ENCODE assay signal across 8 mouse cellular contexts in genomic region chr7:135537341-135537901, GRCm38 (mm10). TPM values are rescaled to one million over a fixed set of nuclear protein-coding genes. Genes with fewer than 3 reads are reported as not detected.
DNase-seq lines count a peak whose midpoint lies in the region; ATAC-seq and TF ChIP-seq lines count a peak whose summit lies in the region.

Ptpre (plus strand) TSS chr7:135537481.

- 0 out of 2 replicates have a peak, but pooled peaks cover 10% of the 10 kb centered on the region for H3K4me1 ChIP-seq in lung, embryonic 15.5 days
- peaks cover 9% of the 10 kb centered on the region for H3K4me1 ChIP-seq in olfactory bulb, adult 2 months (ENCODE audit: control insufficient read depth, insufficient read depth, low read length)

- WGBS in lung, embryonic 15.5 days: 2% methylated on average over 28 of the region's 28 CpGs
- 2% methylated on average over 28 of the region's 28 CpGs for WGBS in olfactory bulb, adult 2 months

- H3K9ac ChIP-seq in lung, embryonic 15.5 days: peak within 1 kb of the TSS; percentile 41

- peaks cover 19% of the 10 kb centered on the region for H3K27me3 ChIP-seq in lung, embryonic 15.5 days

- TF ChIP-seq CTCF in olfactory bulb, adult 2 months (IDR thresholded peaks at IDR 0.05; ENCODE audit: insufficient read depth, low read depth, low read length): peak; percentile 91

- peak; percentile 74 for DNase-seq in MEL-GATA-1-ER (ENCODE audit: extremely low read depth, low read depth)
- DNase-seq in cerebellum, adult 9-10 months: peak; percentile 91
- DNase-seq in layer of hippocampus, adult 9-10 months (ENCODE audit: low spot score): peak; percentile 71
- DNase-seq in thymus, adult 18-20 months: peak; percentile 45 to 49

- H3K4me2 ChIP-seq in lung, embryonic 15.5 days: peak within 1 kb of the TSS; percentile 94

- peak within 1 kb of the TSS; percentile 56 for H3K4me3 ChIP-seq in lung, embryonic 15.5 days
- H3K4me3 ChIP-seq in olfactory bulb, adult 2 months (ENCODE audit: insufficient read depth, low read depth, low read length): peak within 1 kb of the TSS; percentile 61

- H3K9me3 ChIP-seq in lung, embryonic 15.5 days: no peaks in the 10 kb centered on the region

- no peak for TF ChIP-seq POLR2A in olfactory bulb, adult 2 months (IDR thresholded peaks at IDR 0.05; ENCODE audit: insufficient read depth, low read depth, low read length)

- H3K27ac ChIP-seq in lung, embryonic 15.5 days: no peak within 1 kb of the TSS
- no peak within 1 kb of the TSS for H3K27ac ChIP-seq in olfactory bulb, adult 2 months (ENCODE audit: insufficient read depth, low read depth, low read length)

- H3K36me3 ChIP-seq in lung, embryonic 15.5 days: no peaks in the 10 kb centered on the region

- ATAC-seq in frontal cortex, adult (ENCODE audit: low TSS enrichment): peak; percentile 95
- peak; percentile 84 to 86 for ATAC-seq in hematopoietic stem cell, adult 5-6 weeks (replicated peaks in 1 of 2; ENCODE audit: insufficient read depth in 1 of 2, low FRiP score in 2 of 2, low TSS enrichment in 1 of 2, low read depth in 1 of 2, poor library complexity in 2 of 2, severe bottlenecking in 2 of 2)
- ATAC-seq in lung, embryonic 15.5 days (ENCODE audit: borderline replicate concordance, extremely low read depth, low FRiP score, low TSS enrichment): peak; percentile 93

RNA-seq across cellular contexts. Expression of gene Ptpre, which starts in this region (rescaled TPM):
- 106 and 117 TPM in 2 replicates for total RNA-seq in hematopoietic stem cell, adult 5-6 weeks (2017)
- 1.7 and 2.2 TPM in 2 replicates for polyA plus RNA-seq in lung, embryonic 15.5 days (2015; fragmentation: Nextera tagmentation; extraction: Ambion mirVana)
- not detected in 2 replicates for polyA plus RNA-seq in olfactory bulb, adult 2 months (2012; ENCODE audit: insufficient read depth, insufficient read length, low replicate concordance, missing spikeins)
